Mouse (Mus musculus) erythroblast, adult 5-6 weeks (primary cell): ENCODE data around the gene Megf8. TPM values are rescaled to one million over a fixed set of nuclear protein-coding genes. Genes with fewer than 3 reads are reported as not detected.

ENCODE experiments used
- ATAC-seq: replicated peaks from 2 replicates; pipeline ENCODE4 v1.8.0; 2016; ENCODE audit warnings: moderate number of reproducible peaks, mild to moderate bottlenecking, moderate TSS enrichment, inconsistent platforms; ENCODE audit not compliant: poor library complexity, low FRiP score, severe bottlenecking
- total RNA-seq, 2 experiments: library from RNA; stranded (forward) in 1 of 2; stranded (reverse) in 1 of 2; fragments of 150-400 nt in 1 of 2; fragments of 200-764, 138-1000 nt in 1 of 2; gene quantifications; 2 replicates each; pipeline versions ENCODE4 v1.2.3 to v1.2.4; 2015 to 2017; ENCODE audit warnings: low replicate concordance in 2 of 2

The Megf8 gene
- total RNA-seq (2015; ENCODE audit: low replicate concordance) (0.19 and 0.42 TPM in 2 replicates), total RNA-seq (2017; ENCODE audit: low replicate concordance) (0.14 TPM in 1 of 2 replicates, not detected in the other)

DNA sequence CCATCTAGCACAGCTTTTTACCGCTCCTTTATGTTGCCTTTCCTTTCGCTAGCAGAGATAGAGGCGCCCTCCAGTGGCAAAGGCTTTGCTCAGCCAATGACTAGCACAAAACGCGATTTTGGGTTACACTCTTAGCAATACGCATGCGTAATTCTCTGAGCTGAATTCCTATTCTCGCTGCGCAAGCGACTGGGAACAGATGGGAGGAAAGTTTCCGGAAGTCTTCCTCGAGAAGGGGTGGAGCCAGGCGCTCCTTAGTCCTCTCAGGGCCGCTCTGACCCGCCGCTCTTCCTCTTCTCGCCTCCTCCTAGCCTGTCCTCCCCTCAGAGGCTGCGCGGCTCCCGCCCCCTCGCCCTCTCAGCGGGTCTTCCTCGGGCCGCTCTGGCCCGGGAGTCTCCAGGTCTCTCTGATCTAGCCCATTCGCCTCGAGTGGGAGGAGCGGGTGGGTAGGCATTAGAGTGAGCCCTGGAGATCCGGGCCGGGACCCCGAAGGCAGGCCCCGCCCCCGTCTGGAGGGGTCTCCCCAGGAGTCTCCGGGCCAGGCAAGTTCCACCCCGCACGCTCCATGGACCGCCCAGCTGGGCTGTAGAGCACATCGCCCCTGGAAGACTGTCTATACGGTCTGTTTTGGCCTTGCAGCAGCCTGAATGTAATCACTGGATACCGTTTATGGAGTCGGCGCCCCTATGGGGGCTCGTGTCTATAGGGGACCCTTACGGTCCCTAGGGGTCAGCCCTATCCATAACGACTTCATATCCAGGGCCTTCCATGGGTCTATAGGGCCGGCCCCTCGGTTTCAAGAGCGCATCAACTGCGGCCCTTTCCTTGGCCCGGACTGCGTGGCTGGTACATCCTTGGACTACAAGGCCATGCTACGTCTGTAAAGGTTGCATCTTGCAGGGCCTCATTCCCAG lies at the start of gene Megf8:
TSS of gene Megf8 (plus strand) at position 633 of the 914 bp plus-strand sequence.
- ATAC-seq, result peak; percentile 73

DNA sequence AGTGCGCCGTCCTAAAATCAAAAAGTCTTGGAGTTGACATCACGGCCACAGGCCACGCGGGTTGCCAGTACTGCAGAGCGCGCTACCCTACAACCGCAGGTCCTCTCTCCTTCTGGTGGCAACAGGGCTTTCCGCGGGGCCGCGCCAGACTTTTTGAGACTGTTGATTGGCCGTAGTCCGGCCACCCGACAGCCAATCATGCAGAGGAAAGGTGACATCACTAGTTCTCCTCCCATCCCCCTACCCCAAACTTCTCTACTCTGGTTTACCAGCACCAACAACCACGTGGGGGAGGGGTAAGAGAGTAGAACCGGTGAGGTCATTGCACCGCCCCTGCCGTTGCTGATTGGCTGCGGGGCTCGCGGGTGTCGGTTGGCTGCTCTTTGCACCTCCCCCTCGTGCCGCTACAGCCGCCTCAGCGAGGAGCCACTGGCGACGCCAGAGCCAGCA lies 49.6 kb upstream of the Megf8 start, which contains the start of gene Cic:
TSS of gene Cic (plus strand) at position 404 of the 450 bp plus-strand sequence.
- peak; percentile 80 for ATAC-seq

DNA sequence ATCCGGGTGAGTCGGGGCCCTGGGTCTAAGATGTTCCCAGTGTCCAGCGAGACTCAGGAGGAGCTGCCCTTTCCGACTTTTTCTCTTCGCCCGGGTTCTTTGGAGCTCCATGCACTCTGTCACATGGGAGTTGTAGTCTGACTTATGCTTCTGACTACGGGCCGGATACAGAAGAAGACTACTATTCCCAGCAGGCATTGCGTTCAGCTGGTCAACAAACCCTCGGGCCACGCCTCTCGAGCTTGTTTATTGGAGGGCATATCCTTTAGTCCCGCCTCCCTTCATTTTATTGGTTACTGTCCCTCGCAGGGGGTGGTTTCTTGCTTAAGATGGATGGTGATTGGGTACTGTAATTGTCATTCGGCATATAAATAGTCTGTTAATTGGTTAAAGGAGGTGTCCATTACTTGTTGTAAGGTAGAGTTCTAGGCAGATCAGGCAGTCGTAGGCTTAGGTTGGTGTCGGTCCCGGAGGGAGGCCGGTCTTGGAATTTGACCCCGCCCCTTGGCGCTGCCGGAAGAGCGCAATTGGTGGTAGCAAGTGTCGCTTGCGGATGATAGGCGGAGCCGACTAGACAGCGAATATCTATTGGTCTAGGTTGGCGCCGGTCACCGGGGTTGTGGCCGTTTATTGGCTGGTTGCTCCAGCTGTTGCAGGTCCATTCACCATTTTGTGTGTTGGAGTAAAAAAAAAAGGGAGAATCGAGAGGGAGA lies 49.1 kb upstream of the Megf8 start:
- ATAC-seq, result peak; percentile 84

DNA sequence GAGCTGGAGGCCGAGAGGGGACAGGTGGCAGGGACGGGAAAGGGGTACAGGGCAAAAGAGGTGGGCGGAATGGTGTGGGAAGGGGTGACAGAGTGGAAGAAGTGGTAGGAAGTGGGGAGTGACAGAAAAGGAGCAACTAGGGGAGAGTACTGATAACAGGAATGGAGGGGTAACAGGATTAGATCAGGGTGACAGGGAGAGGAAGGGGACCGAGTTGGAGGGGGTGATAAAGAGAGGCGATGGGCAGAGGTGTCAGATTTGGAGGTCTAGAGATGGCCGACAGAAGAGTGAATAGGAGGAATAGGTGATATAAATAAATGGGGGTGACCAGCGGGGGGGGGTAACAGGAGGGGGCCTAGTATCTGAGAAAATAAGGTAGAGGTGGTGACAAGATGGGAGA lies 48.4 kb upstream of the Megf8 start:
- ATAC-seq, result no peak

DNA sequence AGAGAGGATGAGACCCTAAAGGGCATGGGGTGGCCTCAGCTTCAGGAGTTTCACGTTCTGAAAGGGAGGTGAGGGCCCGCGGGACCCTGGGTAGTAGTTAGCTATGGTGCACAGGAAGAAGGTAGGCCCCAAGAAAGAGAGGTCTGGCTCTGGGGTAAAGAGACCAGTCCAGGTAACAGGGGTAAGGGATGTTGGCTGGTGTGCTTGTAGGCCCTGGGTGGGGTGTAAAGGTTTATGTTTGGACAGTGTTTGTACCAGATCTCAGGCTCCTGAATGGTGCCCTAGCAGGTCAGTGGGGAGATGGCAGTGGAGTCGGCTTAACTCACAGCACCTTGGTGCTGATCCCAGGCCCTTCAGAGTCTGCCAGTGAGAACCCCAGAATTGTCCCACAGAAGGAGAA lies 47.9 kb upstream of the Megf8 start:
- ATAC-seq, result no peak

DNA sequence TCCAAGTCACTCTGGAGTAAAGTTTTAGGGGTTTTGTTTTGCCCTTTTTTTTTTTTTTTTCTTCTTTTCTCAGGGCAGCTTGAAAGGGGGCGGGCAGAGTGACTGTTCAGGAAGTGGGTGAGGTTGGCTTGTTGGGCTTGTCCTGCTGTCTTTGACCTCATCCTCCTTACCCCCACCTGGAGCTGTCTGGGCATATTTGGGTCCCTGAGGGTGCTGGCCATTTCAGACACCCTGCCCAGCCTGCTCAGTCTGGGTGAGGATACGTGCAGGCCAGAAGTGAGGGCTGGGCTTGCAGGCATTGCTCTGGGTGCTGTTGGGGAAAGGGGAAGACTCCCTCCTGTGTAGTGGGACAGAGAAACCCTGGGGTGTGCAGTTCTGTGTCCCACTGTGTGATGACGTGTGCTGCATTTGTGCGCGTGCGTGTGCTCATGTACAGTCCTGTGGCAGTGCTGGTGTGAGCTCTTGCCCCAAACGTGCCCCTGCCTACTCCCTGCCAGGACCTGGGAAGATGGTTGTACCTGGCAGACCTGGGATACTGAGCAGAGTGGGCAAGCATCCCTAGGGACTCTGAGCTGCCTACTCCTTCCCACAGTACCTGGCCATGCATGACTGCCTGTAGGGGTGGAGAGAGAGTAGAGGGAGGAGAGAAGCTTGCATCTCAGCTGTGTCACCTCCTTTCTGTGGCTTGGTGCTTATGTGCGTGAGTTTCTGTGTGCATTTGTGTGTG lies 47.3 kb upstream of the Megf8 start:
- no peak for ATAC-seq

DNA sequence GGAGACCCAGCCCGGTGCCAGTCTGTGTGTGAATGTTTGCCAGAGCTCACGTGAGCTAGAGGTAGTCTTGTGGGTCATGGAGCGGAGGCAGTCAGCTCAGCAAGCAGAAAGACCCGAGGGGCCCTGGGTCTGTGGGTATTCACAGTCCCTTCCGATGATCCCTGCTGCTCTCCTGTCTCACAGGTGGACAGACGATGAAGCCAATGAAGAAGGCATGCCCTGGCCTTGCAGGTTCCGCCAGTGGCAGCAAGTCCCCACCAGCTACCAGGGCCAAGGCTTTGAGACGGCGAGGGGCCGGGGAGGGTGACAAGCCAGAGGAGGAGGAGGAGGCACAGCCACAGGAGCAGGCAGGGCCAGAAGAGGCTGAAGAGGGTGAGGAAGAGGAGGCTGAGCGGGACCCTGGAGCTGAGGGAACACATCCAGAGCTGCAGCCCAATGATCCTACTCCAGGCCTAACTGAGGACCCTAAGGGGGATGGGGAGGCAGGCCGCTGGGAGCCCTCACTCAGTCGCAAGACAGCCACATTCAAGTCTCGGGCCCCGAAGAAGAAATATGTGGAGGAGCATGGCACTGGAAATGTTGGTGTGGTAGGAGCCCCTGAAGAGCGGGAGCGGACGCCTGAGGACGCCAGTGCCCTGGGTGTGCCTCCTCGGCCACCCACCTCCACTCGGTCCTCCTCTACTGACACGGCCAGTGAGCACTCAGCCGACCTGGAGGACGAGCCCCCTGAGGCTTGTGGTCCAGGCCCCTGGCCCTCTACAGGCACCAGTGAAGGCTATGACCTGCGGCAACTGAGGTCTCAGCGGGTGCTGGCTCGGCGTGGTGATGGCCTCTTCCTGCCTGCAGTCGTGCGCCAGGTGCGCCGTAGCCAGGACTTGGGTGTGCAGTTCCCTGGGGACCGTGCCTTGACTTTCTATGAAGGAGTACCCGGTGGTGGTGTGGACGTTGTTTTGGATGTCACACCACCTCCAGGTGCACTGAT lies 46.0 kb upstream of the Megf8 start:
- ATAC-seq, result no peak

DNA sequence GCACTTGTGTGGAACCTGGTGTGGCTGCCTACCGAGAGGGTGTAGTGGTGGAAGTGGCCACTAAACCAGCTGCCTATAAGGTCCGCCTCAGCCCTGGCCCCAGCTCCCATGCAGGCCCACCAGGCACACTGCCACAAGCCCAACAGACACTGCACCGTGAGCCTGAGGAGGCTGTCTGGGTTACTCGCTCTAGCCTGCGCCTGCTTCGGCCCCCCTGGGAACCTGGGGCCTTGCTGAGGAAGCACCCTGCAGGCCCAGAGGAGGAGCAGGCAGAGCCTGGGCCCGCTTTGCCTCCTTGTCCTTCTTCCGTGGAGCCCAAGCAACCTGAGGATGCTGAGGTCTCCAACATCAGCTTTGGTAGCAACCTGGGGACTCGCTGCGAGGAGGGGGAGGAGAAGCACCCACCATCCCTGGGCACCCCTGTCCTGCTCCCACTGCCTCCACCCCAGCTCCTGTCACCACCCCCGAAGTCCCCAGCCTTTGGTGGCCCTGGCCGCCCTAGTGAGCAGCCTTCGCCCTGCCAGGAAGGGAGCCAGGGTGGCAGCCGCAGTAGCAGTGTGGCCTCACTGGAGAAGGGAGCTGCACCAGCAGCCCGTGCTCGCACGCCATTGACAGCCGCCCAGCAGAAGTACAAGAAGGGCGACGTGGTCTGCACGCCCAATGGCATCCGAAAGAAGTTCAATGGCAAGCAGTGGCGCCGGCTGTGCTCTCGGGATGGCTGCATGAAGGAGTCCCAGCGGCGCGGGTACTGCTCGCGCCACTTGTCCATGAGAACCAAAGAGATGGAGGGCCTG lies 45.1 kb upstream of the Megf8 start:
- no peak for ATAC-seq

DNA sequence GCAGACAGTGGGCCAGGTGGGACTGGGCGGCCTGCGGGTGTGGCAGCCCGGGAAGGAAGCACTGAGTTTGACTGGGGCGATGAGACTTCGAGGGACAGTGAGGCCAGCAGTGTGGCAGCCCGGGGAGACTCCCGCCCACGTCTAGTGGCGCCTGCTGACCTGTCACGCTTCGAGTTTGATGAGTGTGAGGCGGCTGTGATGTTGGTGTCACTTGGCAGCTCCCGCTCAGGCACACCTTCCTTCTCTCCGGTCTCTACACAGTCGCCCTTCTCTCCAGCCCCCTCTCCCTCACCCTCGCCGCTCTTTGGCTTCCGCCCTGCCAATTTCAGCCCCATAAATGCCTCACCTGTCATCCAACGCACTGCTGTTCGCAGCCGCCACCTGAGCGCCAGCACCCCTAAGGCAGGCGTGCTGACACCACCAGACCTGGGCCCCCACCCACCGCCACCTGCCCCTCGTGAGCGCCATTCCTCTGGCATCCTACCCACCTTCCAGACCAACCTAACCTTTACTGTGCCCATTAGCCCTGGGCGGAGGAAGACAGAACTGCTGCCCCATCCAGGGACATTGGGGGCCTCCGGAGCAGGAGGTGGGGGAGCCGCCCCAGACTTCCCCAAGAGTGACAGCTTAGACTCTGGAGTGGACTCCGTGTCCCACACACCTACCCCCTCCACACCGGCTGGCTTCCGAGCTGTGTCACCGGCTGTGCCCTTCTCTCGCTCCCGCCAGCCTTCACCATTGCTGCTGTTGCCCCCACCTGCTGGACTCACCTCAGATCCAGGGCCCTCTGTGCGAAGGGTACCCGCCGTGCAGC lies 44.3 kb upstream of the Megf8 start:
- ATAC-seq, result no peak

DNA sequence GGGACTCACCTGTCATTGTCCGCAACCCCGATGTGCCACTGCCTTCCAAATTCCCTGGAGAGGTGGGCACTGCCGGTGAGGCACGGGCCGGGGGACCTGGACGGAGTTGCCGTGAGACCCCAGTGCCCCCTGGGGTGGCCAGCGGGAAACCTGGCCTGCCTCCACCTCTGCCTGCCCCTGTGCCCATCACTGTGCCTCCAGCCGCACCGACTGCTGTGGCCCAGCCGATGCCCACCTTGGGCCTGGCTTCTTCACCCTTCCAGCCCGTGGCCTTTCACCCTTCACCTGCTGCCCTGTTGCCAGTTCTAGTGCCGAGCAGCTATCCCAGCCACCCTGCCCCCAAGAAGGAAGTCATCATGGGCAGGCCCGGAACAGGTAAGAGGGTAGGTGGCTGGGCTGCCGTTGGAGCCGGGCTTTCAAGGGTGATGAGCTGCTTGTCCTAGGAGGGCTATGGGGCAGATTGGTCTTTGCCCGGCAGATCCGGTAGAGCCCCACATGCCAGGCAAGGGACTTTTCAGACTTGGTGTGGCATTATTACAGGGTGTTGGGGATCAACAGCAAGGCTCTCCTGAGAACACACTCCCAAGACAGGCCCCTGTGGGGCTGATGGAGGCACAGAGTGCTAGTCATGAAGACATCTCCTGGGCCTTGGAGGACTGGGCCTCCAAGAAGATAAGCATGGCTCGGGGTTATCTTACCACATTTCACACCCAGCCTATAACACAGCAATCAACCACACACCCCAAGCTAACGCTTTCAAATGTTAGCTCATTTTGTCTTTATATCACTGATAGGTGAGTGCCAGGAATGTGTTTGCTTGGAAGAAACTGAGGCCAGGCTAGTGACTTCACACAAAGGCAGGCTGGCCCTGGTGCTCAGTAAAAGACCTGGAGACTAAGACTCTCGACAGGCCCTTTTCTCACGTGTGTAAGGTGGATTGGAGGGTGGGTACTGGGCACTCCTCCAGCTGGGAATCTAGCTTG lies 43.4 kb upstream of the Megf8 start:
- peak; percentile 42 for ATAC-seq

DNA sequence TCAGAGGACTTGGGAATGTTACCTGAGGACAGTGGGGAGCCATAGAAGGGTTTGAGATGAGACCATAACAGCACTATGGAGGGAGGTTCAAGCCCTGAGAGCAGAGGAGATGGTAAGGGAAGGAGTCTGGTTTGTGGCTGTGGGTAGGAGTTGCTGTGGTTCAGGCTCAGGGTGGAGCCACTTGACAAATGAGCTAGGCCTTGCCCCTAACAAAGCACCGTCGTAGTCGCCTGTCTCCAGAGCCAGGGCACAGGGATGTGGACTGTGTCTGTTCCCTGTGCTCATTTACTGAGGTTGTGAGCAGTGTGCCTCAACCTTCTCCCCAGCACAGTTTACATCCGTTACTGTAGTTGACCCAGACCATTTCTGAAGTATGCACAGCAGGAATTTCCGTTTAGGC lies 42.4 kb upstream of the Megf8 start:
- ATAC-seq, result 0 out of 2 replicates have a peak, but pooled peaks have one; percentile 18

DNA sequence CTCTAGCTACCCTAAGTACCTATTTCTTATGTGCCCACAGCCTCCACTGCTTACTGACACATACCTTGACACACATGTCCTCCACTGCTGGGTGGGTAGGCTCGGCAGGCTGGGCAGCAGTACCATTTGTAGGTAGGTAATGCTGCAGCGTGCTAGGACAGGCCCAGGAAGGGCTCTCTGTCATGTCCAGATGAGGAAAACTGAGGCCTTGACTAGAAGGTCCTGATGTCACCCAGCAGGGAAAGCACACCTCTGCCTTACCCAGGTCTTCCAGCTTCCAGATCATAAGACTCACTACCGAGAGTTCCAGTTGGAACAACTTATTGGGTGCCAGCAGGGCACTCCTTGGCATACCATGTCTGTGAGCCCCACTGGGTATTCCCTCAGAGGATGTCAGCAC lies 42.0 kb upstream of the Megf8 start:
- ATAC-seq, result no peak

DNA sequence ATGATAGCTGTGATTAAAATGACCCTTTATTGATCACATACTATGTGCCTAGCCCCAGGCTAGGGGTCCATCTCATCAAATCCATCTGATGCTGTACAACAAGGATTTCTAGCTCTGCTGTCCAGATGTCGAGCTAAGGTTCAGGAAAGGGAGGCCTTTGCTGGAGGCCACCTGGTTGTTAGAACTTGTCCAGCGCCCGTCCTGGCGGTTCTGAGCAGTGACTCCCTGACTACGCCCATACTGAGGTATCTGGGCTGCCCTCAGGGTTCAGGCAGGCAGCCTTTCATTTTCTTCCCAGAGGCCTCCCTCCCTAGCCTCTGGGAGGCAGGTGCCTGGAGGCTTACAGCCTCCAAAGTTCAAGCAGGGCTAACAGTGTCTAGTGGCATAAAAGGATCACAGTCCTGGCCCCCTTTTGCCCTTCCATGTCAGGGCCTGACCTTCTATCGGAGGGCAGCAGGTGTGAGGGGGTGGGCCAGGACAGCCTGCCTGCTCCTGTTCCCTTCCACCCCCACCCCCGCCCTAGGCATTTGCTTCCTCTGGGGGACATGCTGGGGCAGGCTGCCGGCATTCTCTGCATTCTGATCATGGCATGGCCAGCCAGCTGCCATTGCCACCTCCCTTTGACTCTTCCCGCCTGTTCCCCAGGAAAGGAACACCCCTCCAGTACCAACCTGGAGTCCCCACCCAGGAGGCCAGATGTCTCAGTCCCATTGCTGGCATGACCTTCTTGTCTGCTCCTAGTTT lies 41.2 kb upstream of the Megf8 start:
- ATAC-seq, result no peak

DNA sequence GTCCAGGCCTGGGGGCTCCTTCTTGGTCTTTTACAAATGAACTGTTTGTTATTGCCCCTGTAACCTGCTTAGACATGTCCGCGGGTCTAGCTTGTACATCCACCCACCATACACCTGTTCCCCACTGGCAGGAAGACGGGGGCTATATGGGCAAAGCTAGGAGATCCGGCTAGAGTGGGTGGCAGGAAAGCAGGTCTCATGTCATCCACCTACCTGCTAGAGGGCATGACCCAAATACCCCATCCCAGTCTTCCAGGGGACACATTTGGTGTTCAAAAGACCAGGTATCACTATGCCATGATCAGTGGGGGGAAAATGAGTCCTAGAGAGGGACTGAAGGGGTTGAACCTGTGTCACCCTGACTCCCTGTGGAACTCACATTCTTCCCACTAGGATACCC lies 39.6 kb upstream of the Megf8 start:
- no peak for ATAC-seq

DNA sequence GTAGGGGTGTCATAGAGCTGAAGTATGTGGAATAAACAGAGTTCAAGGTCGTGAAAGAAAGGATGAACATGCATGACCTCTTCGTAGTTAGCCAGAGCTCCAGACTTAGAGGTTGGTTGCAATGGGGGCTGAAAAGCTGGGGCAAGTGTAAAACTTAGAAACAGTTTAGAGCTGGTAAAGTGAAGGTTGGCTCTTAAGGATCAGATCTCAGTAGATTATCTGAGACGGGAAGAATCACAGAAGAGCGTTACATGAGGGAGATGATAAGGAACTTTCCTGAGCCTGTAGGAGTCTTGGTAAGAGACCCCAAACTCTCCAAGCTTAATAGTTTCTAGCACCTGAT lies 39.0 kb upstream of the Megf8 start:
- no peak for ATAC-seq
